In genomic region chr14:22023533-22023932, GRCm38 (mm10) we compare ENCODE assay signal across 33 mouse cellular contexts. TPM values are rescaled to one million over a fixed set of nuclear protein-coding genes. Genes with fewer than 3 reads are reported as not detected.
"Had no signal": no experiment of that assay in that cellular context is flagged by ENCODE, and none has a peak within 500 bp of the region (broad histone marks: within the 10 kb centered on the region; RNA-seq: fewer than 3 reads in every experiment).

No protein-coding gene starts in this region.

- H3K4me2 ChIP-seq: heart, embryonic 12.5 days; heart, embryonic 13.5 days; heart, embryonic 15.5 days; hindbrain, embryonic 12.5 days; hindbrain, embryonic 13.5 days; hindbrain, embryonic 14.5 days; hindbrain, embryonic 15.5 days; intestine, embryonic 15.5 days; kidney, embryonic 15.5 days had no signal

- H3K9ac ChIP-seq: heart, embryonic 12.5 days; heart, embryonic 13.5 days; heart, embryonic 15.5 days; hindbrain, embryonic 12.5 days; hindbrain, embryonic 13.5 days; hindbrain, embryonic 14.5 days; hindbrain, embryonic 15.5 days; intestine, embryonic 15.5 days; kidney, embryonic 15.5 days had no signal

- H3K27me3 ChIP-seq: heart, embryonic 15.5 days; intestine, embryonic 15.5 days had no signal

- ATAC-seq: hindbrain, embryonic 16.5 days; hindbrain, postnatal 0 days; inflammation-experienced regulatory T-cells, adult 6 months; intestine, embryonic 15.5 days; intestine, embryonic 16.5 days; intestine, postnatal 0 days had no signal

- H3K9me3 ChIP-seq: heart, embryonic 12.5 days; heart, embryonic 13.5 days; heart, embryonic 15.5 days; hindbrain, embryonic 10.5 days; hindbrain, embryonic 12.5 days; hindbrain, embryonic 13.5 days; hindbrain, embryonic 15.5 days; intestine, embryonic 15.5 days; kidney, embryonic 15.5 days had no signal

- H3K36me3 ChIP-seq: heart, embryonic 12.5 days; heart, embryonic 13.5 days; heart, embryonic 15.5 days; hindbrain, embryonic 10.5 days; hindbrain, embryonic 12.5 days; hindbrain, embryonic 13.5 days; hindbrain, embryonic 15.5 days; intestine, embryonic 15.5 days; kidney, embryonic 15.5 days had no signal

- DNase-seq: heart, postnatal 10 days; heart, postnatal 14 days; heart, postnatal 36 days; heart, postnatal 4 days; kidney, adult 11 months; kidney, adult 18-20 months; kidney, adult 2 months; kidney, adult 8-10 months; kidney, adult 9 months; kidney, postnatal 10 days; kidney, postnatal 14 days; kidney, postnatal 25 days; kidney, postnatal 4 days; layer of hippocampus, adult 9-11 months; layer of hippocampus, postnatal 36 days had no signal

- H3K4me3 ChIP-seq: heart, embryonic 12.5 days; heart, embryonic 13.5 days; heart, embryonic 15.5 days; hindbrain, embryonic 10.5 days; hindbrain, embryonic 12.5 days; hindbrain, embryonic 13.5 days; hindbrain, embryonic 15.5 days; intestine, embryonic 15.5 days; kidney, embryonic 15.5 days; layer of hippocampus, adult 2 months; left cerebral cortex, adult 2 months had no signal

- H3K27ac ChIP-seq: heart, embryonic 13.5 days; heart, embryonic 15.5 days; hindbrain, embryonic 10.5 days; hindbrain, embryonic 12.5 days; hindbrain, embryonic 13.5 days; hindbrain, embryonic 14.5 days; hindbrain, embryonic 15.5 days; hindbrain, postnatal 0 days; intestine, embryonic 15.5 days; kidney, embryonic 15.5 days; kidney, postnatal 0 days; layer of hippocampus, adult 2 months; left cerebral cortex, adult 2 months had no signal

RNA-seq across cellular contexts. Expression of gene Lrmda, which starts 4.0 kb away (rescaled TPM):
- polyA plus RNA-seq: inflammation-experienced regulatory T-cells, adult 6 months had no signal

RNA-seq across cellular contexts. Expression of gene Zfp503, which starts 34.1 kb away (rescaled TPM):
- polyA plus RNA-seq: inflammation-experienced regulatory T-cells, adult 6 months had no signal
